ENCODE assay signal across 8 mouse cellular contexts in genomic region chr11:86581250-86581753, GRCm38 (mm10). TPM values are rescaled to one million over a fixed set of nuclear protein-coding genes. Genes with fewer than 3 reads are reported as not detected.
DNase-seq lines count a peak whose midpoint lies in the region; ATAC-seq and TF ChIP-seq lines count a peak whose summit lies in the region.

No protein-coding gene starts in this region.

- H3K79me2 ChIP-seq in C2C12 (ENCODE audit: control insufficient read depth, insufficient read depth): peaks cover 45% of the 10 kb centered on the region

- no peak for TF ChIP-seq CTCF in C2C12 (IDR thresholded peaks at IDR 0.05; ENCODE audit: control insufficient read depth, insufficient read depth, insufficient read length)

- peak; percentile 44 for ATAC-seq in activated CD4-positive, CD25-positive, alpha-beta regulatory T cell, adult 4 months
- ATAC-seq in megakaryocyte progenitor cell, adult 5-6 weeks (replicated peaks; ENCODE audit: poor library complexity): peak; percentile 59
- ATAC-seq in cerebellum, adult (ENCODE audit: insufficient number of reproducible peaks, low FRiP score, low TSS enrichment): no peak

- H3ac ChIP-seq in C2C12 (ENCODE audit: control insufficient read depth, insufficient read length, low read depth): peak overlapping the region; percentile 50

- no peaks in the 10 kb centered on the region for H3K27me3 ChIP-seq in C2C12 (ENCODE audit: control insufficient read depth, insufficient read depth, insufficient read length)

- peaks cover 38% of the 10 kb centered on the region for H3K79me3 ChIP-seq in C2C12 (ENCODE audit: low read depth)

- peaks cover 35% of the 10 kb centered on the region for H3K36me3 ChIP-seq in C2C12 (ENCODE audit: control insufficient read depth, insufficient read depth)

- H3K4me3 ChIP-seq in C2C12 (ENCODE audit: insufficient read depth, poor library complexity, severe bottlenecking): no peak overlapping the region

- peak; percentile 72 to 75 for DNase-seq in heart, adult 9 months (ENCODE audit: low spot score in 2 of 2)
- DNase-seq in kidney, postnatal 10 days: peak; percentile 48
- no peak for DNase-seq in right cerebral cortex, postnatal 14 days
- no peak for DNase-seq in cerebellum, postnatal 14 days

TF ChIP-seq in C2C12, 6 proteins besides CTCF, POLR2A, EP300 and RAD21:
- TF ChIP-seq MAX (IDR thresholded peaks at IDR 0.05) (no peak), USF1 (IDR thresholded peaks at IDR 0.05; ENCODE audit: low read depth) (no peak), CEBPB (IDR thresholded peaks at IDR 0.05; ENCODE audit: low read depth) (no peak), MYOG (IDR thresholded peaks at IDR 0.05; ENCODE audit: control insufficient read depth, extremely low read depth, insufficient read length) (no peak), FOSL1 (IDR thresholded peaks at IDR 0.05; ENCODE audit: insufficient read depth, low read length, poor library complexity, severe bottlenecking) (no peak), MYOD1 (IDR thresholded peaks at IDR 0.05; ENCODE audit: control insufficient read depth, insufficient read length, low read depth) (no peak)

RNA-seq across cellular contexts. Expression of gene Tubd1, which starts 36.5 kb away (rescaled TPM):
- polyA plus RNA-seq in C2C12 (2012; fragmentation: generic; extraction: Trizol): 6.1 TPM
- polyA plus RNA-seq in activated CD4-positive, CD25-positive, alpha-beta regulatory T cell, adult 4 months (2017; shearing (Covaris generic)): 1 to 10 TPM; 5.7 to 5.9 TPM
- total RNA-seq in megakaryocyte progenitor cell, adult 5-6 weeks (2015): 7.0 and 15.0 TPM in 2 replicates
- 9.4 and 11.5 TPM in 2 replicates for total RNA-seq in megakaryocyte progenitor cell, adult 5-6 weeks (2017)

RNA-seq across cellular contexts. Expression of gene Rps6kb1, which starts 36.7 kb away (rescaled TPM):
- polyA plus RNA-seq in C2C12 (2012; fragmentation: generic; extraction: Trizol): 9.8 TPM
- polyA plus RNA-seq in activated CD4-positive, CD25-positive, alpha-beta regulatory T cell, adult 4 months (2017; shearing (Covaris generic)): 10 to 100 TPM; 40.2 to 56.5 TPM
- total RNA-seq in megakaryocyte progenitor cell, adult 5-6 weeks (2015): 44.3 and 53.2 TPM in 2 replicates
- 34.1 and 48.6 TPM in 2 replicates for total RNA-seq in megakaryocyte progenitor cell, adult 5-6 weeks (2017)

Comparison
In these comparisons a context has a peak if more than half of its experiments do, and no peak if none do; other contexts are left out.
1. DNase-seq: peak in heart, adult 9 months (2 of 2) and kidney, postnatal 10 days (single experiment); none in right cerebral cortex, postnatal 14 days (single experiment) and cerebellum, postnatal 14 days (0 of 2).